Mouse (Mus musculus) CH12.LX (cell line): Measurements from ENCODE around the gene St6galnac4. TPM values are rescaled to one million over a fixed set of nuclear protein-coding genes. Genes with fewer than 3 reads are reported as not detected.

Experiments
- DNase-seq: peaks from one replicate; pipeline ENCODE4 v3.0.0-alpha.2; 2013; ENCODE audit errors: extremely low read depth
- H3K27ac ChIP-seq: 2 replicates; pipeline ENCODE4 v1.5.1; 2012; ENCODE audit warnings: low read depth, mild to moderate bottlenecking, control low read depth, moderate library complexity; ENCODE audit not compliant: insufficient read depth
- H3K27me3 ChIP-seq: replicated peaks from 2 replicates; pipeline ENCODE3; 2012; ENCODE audit warnings: inconsistent platforms
- H3K36me3 ChIP-seq, 2 experiments: replicated peaks in 1 of 2; 2 replicates each; pipeline versions ENCODE3 to v1.6.1; 2012; ENCODE audit warnings: inconsistent platforms in 1 of 2, low read length in 1 of 2, mild to moderate bottlenecking in 1 of 2, mixed read lengths in 1 of 2, moderate library complexity in 1 of 2; ENCODE audit not compliant: control insufficient read depth in 1 of 2, insufficient read depth in 1 of 2
- H3K4me1 ChIP-seq, 2 experiments: 2 replicates each; pipeline ENCODE4 v1.6.1; 2012; ENCODE audit warnings: inconsistent platforms in 1 of 2, moderate library complexity in 1 of 2; ENCODE audit not compliant: insufficient read depth in 2 of 2, control insufficient read depth in 1 of 2
- H3K4me2 ChIP-seq: 2 replicates; pipeline ENCODE4 v1.6.1; 2012; ENCODE audit warnings: low read depth, mild to moderate bottlenecking, control low read depth; ENCODE audit not compliant: poor library complexity, insufficient read depth, severe bottlenecking
- H3K4me3 ChIP-seq, 3 experiments: fragments of 150-350 bp in 1 of 3; sonication (generic) in 1 of 3; replicated peaks in 1 of 3; 2 replicates each; pipeline versions ENCODE3 to v1.5.1; 2011 to 2012; ENCODE audit warnings: low read depth in 2 of 3, low read length in 2 of 3, mild to moderate bottlenecking in 2 of 3, moderate library complexity in 2 of 3, control low read depth in 1 of 3, improper control_type of control experiment in 1 of 3, inconsistent platforms in 1 of 3, mixed read lengths in 1 of 3; ENCODE audit not compliant: poor library complexity in 1 of 3
- H3K79me2 ChIP-seq: replicated peaks from 2 replicates; pipeline ENCODE4 v1.6.1; 2012; ENCODE audit warnings: mild to moderate bottlenecking, moderate library complexity; ENCODE audit not compliant: control insufficient read depth, poor library complexity, insufficient read depth, severe bottlenecking; ENCODE audit errors: extremely low read depth
- H3K9ac ChIP-seq: 2 replicates; pipeline ENCODE4 v1.6.1; 2012; ENCODE audit warnings: low read depth, mild to moderate bottlenecking, control low read depth, moderate library complexity; ENCODE audit not compliant: insufficient read depth
- H3K9me3 ChIP-seq: replicated peaks from 2 replicates; pipeline ENCODE3; 2012; ENCODE audit warnings: low read length, inconsistent platforms, mixed read lengths
- BHLHE40 ChIP-seq: IDR thresholded peaks from 2 replicates; pipeline ENCODE4 v1.6.1; 2011; ENCODE audit warnings: mild to moderate bottlenecking, low read depth, low read length, improper control_type of control experiment
- CHD2 ChIP-seq: IDR thresholded peaks from 2 replicates; pipeline ENCODE4 v1.6.1; 2011; ENCODE audit warnings: low read length, improper control_type of control experiment
- CTCF ChIP-seq, 2 experiments: IDR thresholded peaks in 1 of 2; conservative IDR thresholded peaks in 1 of 2; 2 replicates each; pipeline ENCODE4 v1.5.1; 2011 to 2012; ENCODE audit warnings: low read depth in 2 of 2, low read length in 2 of 2, improper control_type of control experiment in 1 of 2, inconsistent platforms in 1 of 2, mild to moderate bottlenecking in 1 of 2, moderate library complexity in 1 of 2
- ELF1 ChIP-seq: IDR thresholded peaks from 2 replicates; pipeline ENCODE4 v1.6.1; 2014; ENCODE audit warnings: low read depth, mild to moderate bottlenecking, inconsistent platforms, low read length, improper control_type of control experiment
- HCFC1 ChIP-seq: IDR thresholded peaks from 2 replicates; pipeline ENCODE4 v1.6.1; 2012; ENCODE audit warnings: low read depth, mild to moderate bottlenecking, inconsistent platforms, low read length, improper control_type of control experiment
- JUN ChIP-seq: IDR thresholded peaks from 2 replicates; pipeline ENCODE4 v1.6.1; 2011; ENCODE audit warnings: low read depth, mild to moderate bottlenecking, low read length, improper control_type of control experiment, moderate library complexity; ENCODE audit not compliant: insufficient read depth
- KAT2A ChIP-seq: IDR thresholded peaks from 2 replicates; pipeline ENCODE4 v1.6.1; 2012; ENCODE audit warnings: low read length, improper control_type of control experiment, inconsistent platforms; ENCODE audit not compliant: insufficient replicate concordance
- MAFK ChIP-seq: IDR thresholded peaks from 2 replicates; pipeline ENCODE4 v1.6.1; 2011; ENCODE audit warnings: low read length, improper control_type of control experiment; ENCODE audit not compliant: insufficient replicate concordance
- MAX ChIP-seq: IDR thresholded peaks from 2 replicates; pipeline ENCODE4 v1.6.1; 2011; ENCODE audit warnings: low read length, improper control_type of control experiment
- MXI1 ChIP-seq: IDR thresholded peaks from 2 replicates; pipeline ENCODE4 v1.6.1; 2011; ENCODE audit warnings: mild to moderate bottlenecking, low read depth, low read length, improper control_type of control experiment
- MYC ChIP-seq: IDR thresholded peaks from 2 replicates; pipeline ENCODE4 v1.6.1; 2011; ENCODE audit warnings: low read depth, mild to moderate bottlenecking, improper control_type of control experiment, low read length
- NELFE ChIP-seq: IDR thresholded peaks from 2 replicates; pipeline ENCODE4 v1.6.1; 2011; ENCODE audit warnings: low read depth, low read length, improper control_type of control experiment
- PAX5 ChIP-seq: IDR thresholded peaks from 2 replicates; pipeline ENCODE4 v1.6.1; 2012; ENCODE audit warnings: low read length, inconsistent platforms, mixed read lengths
- POLR2AphosphoS2 ChIP-seq: IDR thresholded peaks from 2 replicates; pipeline ENCODE4 v1.6.1; 2011; ENCODE audit warnings: low read depth, low read length, improper control_type of control experiment
- RAD21 ChIP-seq: IDR thresholded peaks from 2 replicates; pipeline ENCODE4 v1.6.1; 2011; ENCODE audit warnings: low read depth, mild to moderate bottlenecking, low read length, improper control_type of control experiment, moderate library complexity
- SIN3A ChIP-seq: IDR thresholded peaks from 2 replicates; pipeline ENCODE4 v1.6.1; 2012; ENCODE audit warnings: low read length, improper control_type of control experiment, inconsistent platforms
- SMC3 ChIP-seq: IDR thresholded peaks from 2 replicates; pipeline ENCODE4 v1.6.1; 2011; ENCODE audit warnings: low read depth, low read length, improper control_type of control experiment
- TBP ChIP-seq: conservative IDR thresholded peaks from 2 replicates; pipeline ENCODE4 v1.6.1; 2011; ENCODE audit warnings: low read depth, low read length, improper control_type of control experiment
- TCF12 ChIP-seq: IDR thresholded peaks from 2 replicates; pipeline ENCODE4 v1.6.1; 2014; ENCODE audit warnings: low read depth, mild to moderate bottlenecking, inconsistent platforms, low read length, improper control_type of control experiment
- ZKSCAN1 ChIP-seq: IDR thresholded peaks from 2 replicates; pipeline ENCODE4 v1.6.1; 2012; ENCODE audit warnings: low read depth, inconsistent platforms, low read length, improper control_type of control experiment, borderline replicate concordance
- ZMIZ1 ChIP-seq: IDR thresholded peaks from 2 replicates; pipeline ENCODE4 v1.6.1; 2012; ENCODE audit warnings: low read depth, mild to moderate bottlenecking, inconsistent platforms, low read length, improper control_type of control experiment
- dilution Hi-C: fragments of 300-500 bp; cut with MboI; formaldehyde crosslinking; loops from 2 replicates; pipeline ENCODE4 v1.14.3; 2020; ENCODE audit warnings: low sequenced_read_pairs; ENCODE audit not compliant: extremely low pct_unique_long_range_greater_than_20kb, extremely low pct_ligation_motif_present
- in situ Hi-C: fragments of 300-500 bp; cut with MboI; formaldehyde crosslinking; loops from 3 replicates; pipeline ENCODE4 v1.14.3; 2019; ENCODE audit warnings: low sequenced_read_pairs, low pct_ligation_motif_present, low pct_unique_long_range_greater_than_20kb, mixed read lengths
- polyA plus RNA-seq: library from polyadenylated mRNA; unstranded; fragments of >175 nt; gene quantifications from 2 replicates; pipeline ENCODE4 v1.2.1, GENCODE M21; 2012; ENCODE audit warnings: low read depth; ENCODE audit not compliant: insufficient read length
- total RNA-seq, 2 experiments: library from RNA; depleted of rRNA; stranded (reverse); fragments of 300-350 nt in 1 of 2; fragments of >200 nt in 1 of 2; gene quantifications; 2 replicates each; pipeline ENCODE4 v1.2.3; 2012 to 2014

St6galnac4 gene
- total and polyA plus RNA-seq, 3 experiments: 51.9 to 81.7 (median 58.3) TPM

DNA sequence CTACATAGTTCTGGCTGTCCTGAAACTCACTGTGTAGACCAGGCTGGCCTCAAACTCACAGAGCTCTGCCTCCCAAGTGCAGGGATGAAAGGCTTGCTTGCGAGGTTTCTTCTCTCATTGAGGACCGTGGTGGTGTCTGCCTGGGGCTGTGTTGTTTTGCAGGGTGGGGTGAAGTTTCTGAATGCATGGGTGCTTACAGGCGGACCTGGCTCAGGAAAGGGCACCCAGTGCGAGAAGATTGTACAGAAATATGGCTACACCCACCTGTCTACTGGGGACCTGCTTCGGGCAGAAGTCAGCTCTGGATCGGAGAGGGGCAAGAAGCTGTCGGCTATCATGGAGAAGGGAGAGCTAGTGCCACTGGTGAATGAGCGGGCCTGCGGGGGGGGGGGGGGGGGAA lies 43.1 kb downstream of the St6galnac4 start:
- no peak overlapping the region for H3K4me3 ChIP-seq
- H3K79me2 ChIP-seq: no peaks in the 10 kb centered on the region

GRCm38 (mm10) chr2:32631046-32631445 lies 44.2 kb downstream of the St6galnac4 start:
- H3K36me3 ChIP-seq: peaks cover 0 to 2% of the 10 kb centered on the region in 2 experiments
- no peak overlapping the region for H3K27ac ChIP-seq
- dilution Hi-C loops: no loop called here
- no peaks in the 10 kb centered on the region for H3K79me2 ChIP-seq
- H3K9me3 ChIP-seq: no peaks in the 10 kb centered on the region
- no peak for TF ChIP-seq TCF12
- TF ChIP-seq POLR2AphosphoS2: no peak
- no peak for TF ChIP-seq TBP
- no peak for TF ChIP-seq KAT2A
- TF ChIP-seq RAD21: no peak
- no peak for TF ChIP-seq BHLHE40
- no peak for TF ChIP-seq MAFK
- no peak for TF ChIP-seq ZMIZ1
- no peak for TF ChIP-seq ELF1
- TF ChIP-seq PAX5: no peak
- TF ChIP-seq CTCF (conservative IDR thresholded peaks at IDR 0.05 in 1 of 2, IDR thresholded peaks at IDR 0.05 in 1 of 2; ENCODE audit: low read depth in 2 of 2, low read length in 2 of 2): no peak
- TF ChIP-seq MAX: no peak
- no peak for TF ChIP-seq SIN3A
- TF ChIP-seq MYC: no peak
- TF ChIP-seq MXI1: no peak
- no peak for TF ChIP-seq ZKSCAN1
- TF ChIP-seq CHD2: no peak
- no peak for TF ChIP-seq NELFE
- TF ChIP-seq SMC3: no peak
- TF ChIP-seq HCFC1: no peak
- DNase-seq: no peak
- H3K4me3 ChIP-seq: no peak overlapping the region
- H3K4me1 ChIP-seq: peaks cover 13 to 38% of the 10 kb centered on the region in 2 experiments
- no peak overlapping the region for H3K9ac ChIP-seq
- H3K27me3 ChIP-seq: no peaks in the 10 kb centered on the region
- in situ Hi-C loops: loop anchor here (5.0 kb wide), 2 partner anchors 41 to 126 kb away; partner anchors contain the start of gene Tor2a
- H3K4me2 ChIP-seq: no peak overlapping the region

More for the DNA sequence above, 43.1 kb downstream of the St6galnac4 start:
- TF ChIP-seq JUN (no peak), RAD21 (no peak), ZMIZ1 (no peak)
- Histone ChIP-seq H3K27ac (no peak overlapping the region), H3K9me3 (no peaks in the 10 kb centered on the region), H3K4me1 (peaks cover 14 to 40% of the 10 kb centered on the region in 2 experiments), H3K4me2 (no peak overlapping the region), H3K36me3 (peaks cover 0 to 2% of the 10 kb centered on the region in 2 experiments), H3K9ac (no peak overlapping the region), H3K27me3 (no peaks in the 10 kb centered on the region)
- no peak for DNase-seq
- dilution Hi-C loops (no loop called here), in situ Hi-C loops (loop anchor here (5.0 kb wide), 2 partner anchors 42 to 127 kb away; partner anchors contain the start of gene Tor2a)
